ENCODE assay signal across 8 mouse cellular contexts in the genomic region with DNA sequence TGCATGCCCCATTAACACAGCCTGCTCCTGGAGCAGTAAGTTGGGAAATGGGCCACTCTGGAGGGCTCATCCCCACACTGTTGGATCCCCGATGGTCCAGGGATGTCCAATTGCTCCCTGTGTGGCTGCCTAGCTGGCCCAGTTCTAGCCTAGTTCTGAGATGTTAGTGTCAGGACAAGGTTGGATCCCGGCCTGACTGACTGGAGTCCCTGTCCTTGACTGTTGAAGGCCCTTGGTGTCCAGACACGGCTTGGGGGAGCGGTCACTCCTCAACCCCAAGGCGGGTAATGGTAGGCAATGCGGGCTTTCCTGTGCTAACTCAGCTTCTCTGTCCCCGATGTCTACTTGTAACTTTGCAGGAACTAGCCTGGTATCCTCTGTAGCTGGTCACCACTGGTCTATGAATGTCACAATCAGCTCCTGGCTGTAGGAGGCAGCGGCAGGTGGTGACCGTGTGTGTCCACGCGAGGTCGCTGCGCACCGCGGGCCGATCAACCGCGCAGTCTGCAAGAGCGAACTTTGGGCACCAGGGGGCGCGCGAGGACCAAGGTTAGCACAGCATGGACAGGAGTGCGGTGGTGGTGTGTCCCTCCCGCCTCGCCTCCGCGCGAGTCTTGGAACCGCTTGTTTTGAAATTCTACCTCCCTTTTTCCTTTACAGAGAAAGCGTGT. TPM values are rescaled to one million over a fixed set of nuclear protein-coding genes. Genes with fewer than 3 reads are reported as not detected.
DNase-seq lines count a peak whose midpoint lies in the region; ATAC-seq lines count a peak whose summit lies in the region.

No protein-coding gene starts in this region.

- H3K4me1 ChIP-seq in intestine, embryonic 14.5 days (replicated peaks; ENCODE audit: control insufficient read depth, insufficient read depth, low read length) = no peaks in the 10 kb centered on the region

- 13% methylated on average over 30 of the region's 30 CpGs for WGBS in intestine, embryonic 14.5 days

- intact Hi-C loops in left cerebral cortex, postnatal 10 days (cut with DNase I) = loop anchor here (2.0 to 5.0 kb wide), 2 partner anchors 74 to 1351 kb away; no protein-coding TSS in a partner anchor

- no peaks in the 10 kb centered on the region for H3K36me3 ChIP-seq in intestine, embryonic 14.5 days (ENCODE audit: control insufficient read depth, insufficient read depth, low read length)

- no peak overlapping the region for H3K9ac ChIP-seq in intestine, embryonic 14.5 days (ENCODE audit: low read length)

- peak overlapping the region; percentile 46 for H3K4me2 ChIP-seq in intestine, embryonic 14.5 days (ENCODE audit: low read length)

- peak; percentile 88 for ATAC-seq in intestine, embryonic 14.5 days (replicated peaks; ENCODE audit: low FRiP score, low TSS enrichment, low read depth)
- ATAC-seq in megakaryocyte-erythroid progenitor cell, adult 5-6 weeks (replicated peaks; ENCODE audit: low FRiP score, low TSS enrichment, poor library complexity, severe bottlenecking) = peak; percentile 98

- H3K9me3 ChIP-seq in intestine, embryonic 14.5 days (ENCODE audit: control insufficient read depth, low read length) = no peaks in the 10 kb centered on the region

- no peak overlapping the region for H3K4me3 ChIP-seq in intestine, embryonic 14.5 days (ENCODE audit: low read depth, low read length)

- peak; percentile 92 to 99 for DNase-seq in adrenal gland, adult (ENCODE audit: inconsistent age in 2 of 2, low spot score in 1 of 2)
- peak; percentile 96 for DNase-seq in embryo, embryonic 10.5 days (ENCODE audit: low spot score)
- DNase-seq in gastrocnemius, postnatal 25 days = peak; percentile 85
- DNase-seq in intestine, embryonic 14.5 days (ENCODE audit: low spot score) = peak; percentile 100
- peak; percentile 87 to 91 for DNase-seq in left cerebral cortex, postnatal 10 days (ENCODE audit: extremely low spot score in 1 of 2, low spot score in 2 of 2)
- DNase-seq in right cerebral cortex, postnatal 14 days = peak; percentile 98
- peak; percentile 100 for DNase-seq in urinary bladder, postnatal 25 days (ENCODE audit: low spot score)

- H3K27ac ChIP-seq in intestine, embryonic 14.5 days (ENCODE audit: low read depth) = no peak overlapping the region

- no peaks in the 10 kb centered on the region for H3K27me3 ChIP-seq in intestine, embryonic 14.5 days (replicated peaks; ENCODE audit: control insufficient read depth, insufficient read depth, low read length)

RNA-seq across cellular contexts. Expression of gene Glrx3, which starts 40.7 kb away (rescaled TPM):
- total RNA-seq in gastrocnemius, postnatal 25 days (2021) = 100 to 1,000 TPM in 1 of 2 experiments, 10 to 100 TPM in 1; 99.3 to 111 TPM
- 266 and 285 TPM in 2 replicates for polyA plus RNA-seq in intestine, embryonic 14.5 days (2014; fragmentation: Nextera tagmentation; extraction: Ambion mirVana)
- total RNA-seq in left cerebral cortex, postnatal 10 days (2021) = 100 to 1,000 TPM; 128 to 143 TPM
- total RNA-seq in megakaryocyte-erythroid progenitor cell, adult 5-6 weeks (2014; fragmentation: Nextera tagmentation) = 139 and 143 TPM in 2 replicates
- total RNA-seq in megakaryocyte-erythroid progenitor cell, adult 5-6 weeks (2017) = 194 and 229 TPM in 2 replicates
